ENCODE assay signal across 20 mouse cellular contexts in the genomic region with DNA sequence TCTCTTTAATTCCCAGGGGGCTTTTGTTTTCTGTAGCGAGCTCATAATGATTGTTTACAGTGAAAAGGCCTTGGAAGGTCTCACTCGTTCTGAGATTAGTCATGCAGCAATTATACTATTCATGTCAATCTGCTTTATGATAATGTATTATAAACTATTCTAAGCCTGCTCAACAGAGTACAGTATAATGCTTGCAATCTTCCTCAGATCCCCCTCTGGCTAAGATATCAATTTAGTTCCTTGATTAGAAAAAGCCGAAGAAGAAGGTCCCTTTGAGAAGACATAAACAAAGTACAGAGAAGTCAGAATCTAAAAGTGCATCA.
DNase-seq lines count a peak whose midpoint lies in the region; ATAC-seq lines count a peak whose summit lies in the region.
"Had no signal": no experiment of that assay in that cellular context is flagged by ENCODE, and none has a peak within 500 bp of the region (broad histone marks: within the 10 kb centered on the region; RNA-seq: fewer than 3 reads in every experiment).

No protein-coding gene starts in this region.

- no peak overlapping the region for H3K9ac ChIP-seq in neural tube, embryonic 11.5 days (ENCODE audit: low read length)
- no peak overlapping the region for H3K9ac ChIP-seq in neural tube, embryonic 15.5 days (replicated peaks)
- H3K9ac ChIP-seq in forebrain, embryonic 14.5 days (ENCODE audit: low read length): no peak overlapping the region
- 0 out of 2 replicates have a peak overlapping the region, but pooled peaks have one; percentile 20 for H3K9ac ChIP-seq in hindbrain, embryonic 14.5 days
- no peak overlapping the region for H3K9ac ChIP-seq in midbrain, embryonic 15.5 days
- H3K9ac ChIP-seq: embryonic facial prominence, embryonic 12.5 days; limb, embryonic 12.5 days; liver, embryonic 12.5 days had no signal

- 43% methylated on average over 3 of the region's 3 CpGs for WGBS in neural tube, embryonic 11.5 days
- 24% methylated on average over 3 of the region's 3 CpGs for WGBS in neural tube, embryonic 15.5 days
- 3% methylated on average over 3 of the region's 3 CpGs for WGBS in forebrain, embryonic 14.5 days
- 17% methylated on average over 3 of the region's 3 CpGs for WGBS in hindbrain, embryonic 14.5 days
- 10% methylated on average over 3 of the region's 3 CpGs for WGBS in midbrain, embryonic 15.5 days

- H3K27ac ChIP-seq in neural tube, embryonic 11.5 days (ENCODE audit: low read depth, low read length): peak overlapping the region; percentile 40; the same call in 1 of the 2 replicates
- no peak overlapping the region for H3K27ac ChIP-seq in neural tube, embryonic 15.5 days (replicated peaks)
- H3K27ac ChIP-seq in forebrain, embryonic 14.5 days (ENCODE audit: low read depth, low read length): peak overlapping the region; percentile 87
- H3K27ac ChIP-seq in hindbrain, embryonic 14.5 days: peak overlapping the region; percentile 79
- peak overlapping the region; percentile 75 for H3K27ac ChIP-seq in midbrain, embryonic 15.5 days
- H3K27ac ChIP-seq: embryonic facial prominence, embryonic 12.5 days; heart, embryonic 10.5 days; left cerebral cortex, adult 2 months; limb, embryonic 12.5 days; liver, embryonic 12.5 days had no signal

- DNase-seq in neural tube, embryonic 11.5 days (ENCODE audit: low spot score): no peak
- DNase-seq in forebrain, embryonic 14.5 days (ENCODE audit: low spot score): no peak
- no peak for DNase-seq in hindbrain, embryonic 14.5 days (ENCODE audit: low spot score)
- no peak for DNase-seq in adrenal gland, postnatal 4 days (ENCODE audit: low spot score in 2 of 2)
- no peak for DNase-seq in heart, postnatal 4 days
- no peak for DNase-seq in kidney, adult 18-20 months
- DNase-seq: cerebellum, adult 8-10 months; kidney, adult 8-10 months; kidney, postnatal 14 days; lung, adult 2 months; thymus, postnatal 36 days had no signal

- H3K9me3 ChIP-seq in neural tube, embryonic 11.5 days (ENCODE audit: control insufficient read depth, low read length): no peaks in the 10 kb centered on the region
- no peaks in the 10 kb centered on the region for H3K9me3 ChIP-seq in neural tube, embryonic 15.5 days (replicated peaks)
- no peaks in the 10 kb centered on the region for H3K9me3 ChIP-seq in forebrain, embryonic 14.5 days (replicated peaks; ENCODE audit: control insufficient read depth, low read length)
- H3K9me3 ChIP-seq in hindbrain, embryonic 14.5 days (ENCODE audit: control insufficient read depth, low read length): no peaks in the 10 kb centered on the region
- no peaks in the 10 kb centered on the region for H3K9me3 ChIP-seq in midbrain, embryonic 15.5 days
- H3K9me3 ChIP-seq: embryonic facial prominence, embryonic 12.5 days; heart, embryonic 10.5 days; limb, embryonic 12.5 days; liver, embryonic 12.5 days; megakaryocyte, embryonic 14.5 days had no signal

- H3K4me3 ChIP-seq in neural tube, embryonic 11.5 days (ENCODE audit: low read depth, low read length): no peak overlapping the region
- no peak overlapping the region for H3K4me3 ChIP-seq in neural tube, embryonic 15.5 days (replicated peaks)
- H3K4me3 ChIP-seq in forebrain, embryonic 14.5 days (ENCODE audit: low read depth, low read length): no peak overlapping the region
- H3K4me3 ChIP-seq in hindbrain, embryonic 14.5 days (replicated peaks; ENCODE audit: low read length): no peak overlapping the region
- no peak overlapping the region for H3K4me3 ChIP-seq in midbrain, embryonic 15.5 days
- H3K4me3 ChIP-seq: embryonic facial prominence, embryonic 12.5 days; heart, embryonic 10.5 days; left cerebral cortex, adult 2 months; limb, embryonic 12.5 days; liver, embryonic 12.5 days; megakaryocyte, embryonic 14.5 days; myocyte had no signal

- no peaks in the 10 kb centered on the region for H3K36me3 ChIP-seq in neural tube, embryonic 11.5 days (ENCODE audit: control insufficient read depth, insufficient read depth, low read length)
- H3K36me3 ChIP-seq in neural tube, embryonic 15.5 days: no peaks in the 10 kb centered on the region
- no peaks in the 10 kb centered on the region for H3K36me3 ChIP-seq in forebrain, embryonic 14.5 days (ENCODE audit: control insufficient read depth, insufficient read depth, low read length)
- H3K36me3 ChIP-seq in hindbrain, embryonic 14.5 days (replicated peaks; ENCODE audit: control insufficient read depth, insufficient read depth): no peaks in the 10 kb centered on the region
- H3K36me3 ChIP-seq in midbrain, embryonic 15.5 days (replicated peaks): no peaks in the 10 kb centered on the region
- H3K36me3 ChIP-seq: embryonic facial prominence, embryonic 12.5 days; heart, embryonic 10.5 days; limb, embryonic 12.5 days; liver, embryonic 12.5 days had no signal

- peaks cover 3% of the 10 kb centered on the region; the same call in 1 of the 2 replicates for H3K4me1 ChIP-seq in neural tube, embryonic 11.5 days (ENCODE audit: control insufficient read depth, insufficient read depth, low read length)
- H3K4me1 ChIP-seq in neural tube, embryonic 15.5 days: peaks cover 17% of the 10 kb centered on the region
- H3K4me1 ChIP-seq in forebrain, embryonic 14.5 days (ENCODE audit: control insufficient read depth, insufficient read depth, low read length): peaks cover 23% of the 10 kb centered on the region
- peaks cover 15% of the 10 kb centered on the region for H3K4me1 ChIP-seq in hindbrain, embryonic 14.5 days (replicated peaks; ENCODE audit: control insufficient read depth, insufficient read depth, low read length)
- H3K4me1 ChIP-seq in midbrain, embryonic 15.5 days: peaks cover 29% of the 10 kb centered on the region
- H3K4me1 ChIP-seq: embryonic facial prominence, embryonic 12.5 days; liver, embryonic 12.5 days had no signal

- ATAC-seq in neural tube, embryonic 11.5 days (ENCODE audit: insufficient read depth, low FRiP score, low TSS enrichment): 0 out of 2 replicates have a peak, but pooled peaks have one; percentile 38
- ATAC-seq in neural tube, embryonic 15.5 days (ENCODE audit: low FRiP score): no peak
- ATAC-seq in forebrain, embryonic 14.5 days: peak; percentile 56
- ATAC-seq in hindbrain, embryonic 14.5 days (ENCODE audit: low FRiP score): no peak
- ATAC-seq in midbrain, embryonic 15.5 days (replicated peaks): peak; percentile 69
- ATAC-seq: liver, embryonic 12.5 days had no signal

- H3K4me2 ChIP-seq in neural tube, embryonic 11.5 days (ENCODE audit: low read depth): no peak overlapping the region
- H3K4me2 ChIP-seq in neural tube, embryonic 15.5 days: no peak overlapping the region
- peak overlapping the region; percentile 39; the same call in 1 of the 2 replicates for H3K4me2 ChIP-seq in forebrain, embryonic 14.5 days (ENCODE audit: low read length)
- no peak overlapping the region for H3K4me2 ChIP-seq in hindbrain, embryonic 14.5 days (replicated peaks)
- peak overlapping the region; percentile 21; the same call in 1 of the 2 replicates for H3K4me2 ChIP-seq in midbrain, embryonic 15.5 days
- H3K4me2 ChIP-seq: embryonic facial prominence, embryonic 12.5 days; limb, embryonic 12.5 days; liver, embryonic 12.5 days had no signal

- no peaks in the 10 kb centered on the region for H3K27me3 ChIP-seq in neural tube, embryonic 11.5 days (ENCODE audit: control insufficient read depth, insufficient read depth, low read length)
- H3K27me3 ChIP-seq in neural tube, embryonic 15.5 days (replicated peaks): no peaks in the 10 kb centered on the region
- H3K27me3 ChIP-seq in forebrain, embryonic 14.5 days (replicated peaks; ENCODE audit: control insufficient read depth, insufficient read depth, low read length): no peaks in the 10 kb centered on the region
- H3K27me3 ChIP-seq in hindbrain, embryonic 14.5 days (ENCODE audit: control insufficient read depth, insufficient read depth, low read length): no peaks in the 10 kb centered on the region
- H3K27me3 ChIP-seq in midbrain, embryonic 15.5 days (replicated peaks): no peaks in the 10 kb centered on the region
- H3K27me3 ChIP-seq: embryonic facial prominence, embryonic 12.5 days; limb, embryonic 12.5 days had no signal

Comparison
In these comparisons a context has a peak if more than half of its experiments do, and no peak if none do; other contexts are left out.
1. ATAC-seq: peak in neural tube, embryonic 11.5 days (single experiment), forebrain, embryonic 14.5 days (single experiment) and midbrain, embryonic 15.5 days (single experiment); none in neural tube, embryonic 15.5 days (single experiment) and hindbrain, embryonic 14.5 days (single experiment).
2. H3K4me2 ChIP-seq: peak in forebrain, embryonic 14.5 days (single experiment) and midbrain, embryonic 15.5 days (single experiment); none in neural tube, embryonic 11.5 days (single experiment), neural tube, embryonic 15.5 days (single experiment) and hindbrain, embryonic 14.5 days (single experiment).